Mouse (Mus musculus) liver, embryonic 14.5 days (tissue): ENCODE results near the gene Rnf167.
A peak's percentile ranks its signal among the peaks of the same experiment; 100 is the strongest.

Source experiments
- CTCF ChIP-seq: IDR thresholded peaks from 2 replicates; pipeline ENCODE4 v1.5.1; 2016; ENCODE audit warnings: antibody characterized with exemption, low read depth, control low read depth
- EP300 ChIP-seq: IDR thresholded peaks from 2 replicates; pipeline ENCODE4 v1.6.1; 2016; ENCODE audit warnings: antibody characterized with exemption, low read depth

- TF ChIP-seq CTCF (peak; percentile 95), EP300 (no peak)
Measured at GRCm38 (mm10) chr11:70605024-70605566, 41.9 kb upstream of the Rnf167 start.
